Mouse (Mus musculus) midbrain, postnatal 0 days (tissue): ENCODE data around the gene Elovl1. TPM values are rescaled to one million over a fixed set of nuclear protein-coding genes. Genes with fewer than 3 reads are reported as not detected.
A peak's percentile ranks its signal among the peaks of the same experiment; 100 is the strongest.

ENCODE experiments used
- ATAC-seq: fragments of 200-750 bp; cut with Nextera tagmentation; 2 replicates; pipeline ENCODE4 v1.8.0; 2017; ENCODE audit warnings: moderate number of reproducible peaks, mild to moderate bottlenecking, moderate TSS enrichment, moderate library complexity; ENCODE audit not compliant: low FRiP score
- DNase-seq: peaks from one replicate; pipeline ENCODE4 v3.0.0-alpha.2; 2015; ENCODE audit warnings: low spot score
- H3K27ac ChIP-seq: fragments of 300-500 bp; sonication (generic); 2 replicates; pipeline ENCODE4 v1.5.1; 2014; ENCODE audit warnings: low read depth, mild to moderate bottlenecking, low read length, mixed read lengths
- H3K27me3 ChIP-seq: fragments of 300-500 bp; sonication (generic); 2 replicates; pipeline ENCODE4 v1.6.1; 2014; ENCODE audit warnings: low read length, control low read depth, mixed read lengths; ENCODE audit not compliant: insufficient read depth
- H3K36me3 ChIP-seq: fragments of 300-500 bp; sonication (generic); 2 replicates; pipeline ENCODE4 v1.6.1; 2014; ENCODE audit warnings: low read length, control low read depth, mixed read lengths; ENCODE audit not compliant: insufficient read depth
- H3K4me1 ChIP-seq: fragments of 300-500 bp; sonication (generic); 2 replicates; pipeline ENCODE4 v1.6.1; 2014; ENCODE audit warnings: mild to moderate bottlenecking, control low read depth, antibody characterized with exemption, low read length, mixed read lengths; ENCODE audit not compliant: insufficient read depth
- H3K4me2 ChIP-seq: fragments of 300-500 bp; sonication (generic); 2 replicates; pipeline ENCODE4 v1.6.1; 2014; ENCODE audit warnings: low read depth, mild to moderate bottlenecking, low read length, mixed read lengths; ENCODE audit not compliant: poor library complexity, severe bottlenecking
- H3K4me3 ChIP-seq: fragments of 300-500 bp; sonication (generic); 2 replicates; pipeline ENCODE4 v1.5.1; 2014; ENCODE audit warnings: low read depth, mild to moderate bottlenecking, low read length, moderate library complexity
- H3K9ac ChIP-seq: fragments of 300-500 bp; sonication (generic); replicated peaks from 2 replicates; pipeline ENCODE4 v1.6.1; 2014; ENCODE audit warnings: mild to moderate bottlenecking, low read length, moderate library complexity, mixed read lengths; ENCODE audit not compliant: poor library complexity, severe bottlenecking
- H3K9me3 ChIP-seq: fragments of 300-500 bp; sonication (generic); 2 replicates; pipeline ENCODE4 v1.6.1; 2016; ENCODE audit warnings: low read length, control low read depth
- CTCF ChIP-seq: IDR thresholded peaks from 2 replicates; pipeline ENCODE4 v1.5.1; 2016; ENCODE audit warnings: antibody characterized with exemption, mild to moderate bottlenecking
- WGBS: fragments of 180-500 bp; shearing (Covaris S2); extraction: QIAGEN DNeasy Blood & Tissue Kit; methylation state at CpG from one replicate; pipeline ENCODE4 v1.1.7; 2014; 5-methylcytosine and 5-hydroxymethylcytosine counted together
- polyA plus RNA-seq: library from polyadenylated mRNA; unstranded; fragments of >200 nt; fragmentation: Nextera tagmentation; extraction: Ambion mirVana; gene quantifications from 2 replicates; pipeline ENCODE4 v1.2.1, GENCODE M21; 2015
- total RNA-seq: library from RNA; depleted of rRNA; stranded (reverse); fragments of >200 nt; gene quantifications from 2 replicates; pipeline ENCODE4 v1.2.3, GENCODE M21; 2014

Gene Elovl1
- total and polyA plus RNA-seq, 2 experiments from 2014 or later = 22.1 to 23.8 TPM

- peak overlapping the region; percentile 68 for H3K4me2 ChIP-seq
- H3K4me3 ChIP-seq = peak overlapping the region; percentile 35
- no peaks in the 10 kb centered on the region for H3K36me3 ChIP-seq
- TF ChIP-seq CTCF = no peak; the same call in none of the 2 replicates
- DNase-seq (peak; percentile 46), ATAC-seq (peak; percentile 47)
- H3K9me3 ChIP-seq = no peaks in the 10 kb centered on the region
- peak overlapping the region; percentile 51 for H3K9ac ChIP-seq
- 0 out of 2 replicates have a peak, but pooled peaks cover 4% of the 10 kb centered on the region for H3K4me1 ChIP-seq
- 22% methylated on average over 24 of the region's 24 CpGs for WGBS
- no peak overlapping the region for H3K27ac ChIP-seq
- H3K27me3 ChIP-seq = no peaks in the 10 kb centered on the region
Observed at GRCm38 (mm10) chr4:118446415-118447153, 18.7 kb downstream of the Elovl1 start.

GRCm38 (mm10) chr4:118457345-118457975 is 29.6 kb downstream of the Elovl1 start, which contains the start of gene Mpl:
Mpl (minus strand) TSS chr4:118457513.
- 72% methylated on average over 9 of the region's 9 CpGs for WGBS
- Histone ChIP-seq H3K27ac (no peak within 1 kb of the TSS), H3K4me1 (no peaks in the 10 kb centered on the region), H3K4me3 (no peak within 1 kb of the TSS), H3K9ac (no peak within 1 kb of the TSS), H3K4me2 (no peak within 1 kb of the TSS), H3K9me3 (no peaks in the 10 kb centered on the region), H3K36me3 (no peaks in the 10 kb centered on the region), H3K27me3 (no peaks in the 10 kb centered on the region)
- no peak for TF ChIP-seq CTCF
- DNase-seq (no peak), ATAC-seq (no peak)

GRCm38 (mm10) chr4:118464956-118465355 is 37.1 kb downstream of the Elovl1 start:
- no peak for TF ChIP-seq CTCF
- DNase-seq = no peak

GRCm38 (mm10) chr4:118465697-118466163 is 37.8 kb downstream of the Elovl1 start:
- no peaks in the 10 kb centered on the region for H3K36me3 ChIP-seq
- no peak for TF ChIP-seq CTCF

More at GRCm38 (mm10) chr4:118464956-118465355, 37.1 kb downstream of the Elovl1 start:
- Histone ChIP-seq H3K4me3 (no peak overlapping the region), H3K4me2 (no peak overlapping the region), H3K4me1 (no peaks in the 10 kb centered on the region), H3K9me3 (no peaks in the 10 kb centered on the region), H3K27ac (no peak overlapping the region), H3K36me3 (no peaks in the 10 kb centered on the region), H3K27me3 (no peaks in the 10 kb centered on the region), H3K9ac (no peak overlapping the region)
- WGBS = 86% methylated on average over 3 of the region's 3 CpGs
- ATAC-seq = no peak

GRCm38 (mm10) chr4:118471281-118471680 is 43.4 kb downstream of the Elovl1 start:
- no peak for ATAC-seq
- no peak overlapping the region for H3K27ac ChIP-seq
- no peak overlapping the region for H3K4me2 ChIP-seq
- no peaks in the 10 kb centered on the region for H3K9me3 ChIP-seq
- no peaks in the 10 kb centered on the region for H3K4me1 ChIP-seq
- no peak for TF ChIP-seq CTCF
- no peaks in the 10 kb centered on the region for H3K36me3 ChIP-seq
- no peaks in the 10 kb centered on the region for H3K27me3 ChIP-seq
- 86% methylated on average over 6 of the region's 6 CpGs for WGBS
- no peak for DNase-seq
- no peak overlapping the region for H3K9ac ChIP-seq
- H3K4me3 ChIP-seq = no peak overlapping the region

More at GRCm38 (mm10) chr4:118465697-118466163, 37.8 kb downstream of the Elovl1 start:
- 66% methylated on average over 11 of the region's 11 CpGs for WGBS
- Histone ChIP-seq H3K9ac (no peak overlapping the region), H3K27ac (no peak overlapping the region), H3K9me3 (no peaks in the 10 kb centered on the region), H3K4me1 (no peaks in the 10 kb centered on the region), H3K27me3 (no peaks in the 10 kb centered on the region), H3K4me3 (no peak overlapping the region), H3K4me2 (no peak overlapping the region)
- ATAC-seq = no peak
- no peak for DNase-seq

- Histone ChIP-seq H3K4me1 (no peaks in the 10 kb centered on the region), H3K27me3 (no peaks in the 10 kb centered on the region), H3K9me3 (no peaks in the 10 kb centered on the region), H3K27ac (no peak overlapping the region), H3K4me2 (no peak overlapping the region), H3K36me3 (no peaks in the 10 kb centered on the region), H3K9ac (no peak overlapping the region), H3K4me3 (no peak overlapping the region)
- WGBS = 95% methylated on average over 11 of the region's 11 CpGs
- ATAC-seq = no peak
- no peak for DNase-seq
- no peak for TF ChIP-seq CTCF
Observed at GRCm38 (mm10) chr4:118472687-118473086, 44.8 kb downstream of the Elovl1 start.
